ENCODE assay signal across 9 mouse cellular contexts in genomic region chr3:55064396-55064795, GRCm38 (mm10). TPM values are rescaled to one million over a fixed set of nuclear protein-coding genes. Genes with fewer than 3 reads are reported as not detected.
DNase-seq lines count a peak whose midpoint lies in the region; ATAC-seq and TF ChIP-seq lines count a peak whose summit lies in the region.
"Had no signal": no experiment of that assay in that cellular context is flagged by ENCODE, and none has a peak within 500 bp of the region (broad histone marks: within the 10 kb centered on the region; RNA-seq: fewer than 3 reads in every experiment).

No protein-coding gene starts in this region.

- in situ Hi-C loops in ES-E14 (cut with MboI; ENCODE audit: low sequenced_read_pairs in 2 of 2, unreplicated experiment in 2 of 2): loop anchor here in 1 of 2 experiments (25.0 kb wide), 1 partner anchor 252 kb away; the partner anchor contains the start of gene Rfxap

- H3K4me3 ChIP-seq in ES-E14 (ENCODE audit: insufficient read depth in 1 of 2, low read depth in 1 of 2, low read length in 2 of 2, poor library complexity in 1 of 2, severe bottlenecking in 1 of 2): no peak overlapping the region
- no peak overlapping the region for H3K4me3 ChIP-seq in lung, adult 2 months (replicated peaks; ENCODE audit: extremely low read depth, low read depth, low read length)
- H3K4me3 ChIP-seq: limb, embryonic 15.5 days had no signal

- no peaks in the 10 kb centered on the region for H3K36me3 ChIP-seq in ES-E14 (ENCODE audit: control insufficient read depth, insufficient read depth, low read length, poor library complexity, severe bottlenecking)
- H3K36me3 ChIP-seq: limb, embryonic 15.5 days had no signal

- WGBS in lung, adult 2 months: 17% methylated on average over 2 of the region's 2 CpGs

- no peak for ATAC-seq in activated CD4-positive, CD25-positive, alpha-beta regulatory T cell, adult 4 months

- peak; percentile 90 for TF ChIP-seq CTCF in lung, adult 2 months (IDR thresholded peaks at IDR 0.05; ENCODE audit: insufficient read depth, low read length)

- no peaks in the 10 kb centered on the region for H3K4me1 ChIP-seq in ES-E14 (ENCODE audit: control insufficient read depth in 2 of 2, insufficient read depth in 2 of 2, low read length in 2 of 2, poor library complexity in 1 of 2)
- no peaks in the 10 kb centered on the region for H3K4me1 ChIP-seq in lung, adult 2 months (ENCODE audit: control insufficient read depth, insufficient read depth, low read length)
- H3K4me1 ChIP-seq: limb, embryonic 15.5 days had no signal

- no peak overlapping the region for H3K9ac ChIP-seq in ES-E14 (ENCODE audit: insufficient read depth, low read depth, low read length, poor library complexity, severe bottlenecking)
- H3K9ac ChIP-seq: limb, embryonic 15.5 days had no signal

- TF ChIP-seq POLR2A in lung, adult 2 months (IDR thresholded peaks at IDR 0.05; ENCODE audit: borderline replicate concordance, extremely low read depth, low read depth, low read length): no peak

- no peaks in the 10 kb centered on the region for H3K9me3 ChIP-seq in ES-E14 (ENCODE audit: control insufficient read depth, insufficient read depth, low read depth, low read length)
- H3K9me3 ChIP-seq: limb, embryonic 15.5 days had no signal

- no peak overlapping the region for H3K27ac ChIP-seq in ES-E14 (ENCODE audit: insufficient read depth, low read depth, low read length, poor library complexity, severe bottlenecking)
- H3K27ac ChIP-seq: limb, embryonic 15.5 days had no signal

- peak; percentile 75 for DNase-seq in ES-E14 (ENCODE audit: low read depth, low spot score)
- DNase-seq in adrenal gland, postnatal 10 days: peak; percentile 85
- DNase-seq in embryo, embryonic 9.5 days (ENCODE audit: extremely low spot score): peak; percentile 79
- peak; percentile 49 to 58 for DNase-seq in heart, adult 9 months (ENCODE audit: low spot score in 2 of 2)
- peak; percentile 87 to 88 for DNase-seq in kidney, postnatal 4 days
- DNase-seq in lung, adult 2 months: peak; percentile 43
- DNase-seq in right cerebral cortex, adult 2 months (ENCODE audit: low spot score in 2 of 2): peak; percentile 72 to 82

TF ChIP-seq in ES-E14, 5 proteins besides CTCF, POLR2A, EP300 and RAD21:
- peak; percentile 87 for TF ChIP-seq ZC3H11A (IDR thresholded peaks at IDR 0.05; ENCODE audit: borderline replicate concordance, low read depth, low read length)
- no peak for TF ChIP-seq CHD2 (IDR thresholded peaks at IDR 0.05; ENCODE audit: low read depth, low read length)
- no peak for TF ChIP-seq ZNF384 (IDR thresholded peaks at IDR 0.05; ENCODE audit: low read depth, low read length)
- TF ChIP-seq MAFK (IDR thresholded peaks at IDR 0.05; ENCODE audit: insufficient read depth, low read depth, low read length): no peak
- no peak for TF ChIP-seq HCFC1 (IDR thresholded peaks at IDR 0.05; ENCODE audit: borderline replicate concordance, insufficient read depth, low read length)

RNA-seq across cellular contexts. Expression of gene Ccna1, which starts 9.1 kb away (rescaled TPM):
- total RNA-seq in ES-E14 (2012; rRNA removed): 0.76 and 1.1 TPM in 2 replicates
- total RNA-seq in adrenal gland, postnatal 10 days (2021): under 1 TPM; 0.48 to 0.67 TPM
- 1.0 and 1.3 TPM in 2 replicates for polyA plus RNA-seq in lung, adult 2 months (2012; rRNA removed)
- not detected for polyA plus RNA-seq in activated CD4-positive, CD25-positive, alpha-beta regulatory T cell, adult 4 months (2017; shearing (Covaris generic))

RNA-seq across cellular contexts. Expression of gene Spg20, which starts 47.5 kb away (rescaled TPM):
- 7.6 and 12.8 TPM in 2 replicates for total RNA-seq in ES-E14 (2012; rRNA removed)
- 10 to 100 TPM; 46.3 to 50.3 TPM for total RNA-seq in adrenal gland, postnatal 10 days (2021)
- 13.2 and 15.4 TPM in 2 replicates for polyA plus RNA-seq in lung, adult 2 months (2012; rRNA removed)
- 10 to 100 TPM; 15.8 to 18.6 TPM for polyA plus RNA-seq in activated CD4-positive, CD25-positive, alpha-beta regulatory T cell, adult 4 months (2017; shearing (Covaris generic))
